Mouse (Mus musculus) intestine, postnatal 0 days (tissue): ENCODE data around the gene Adam33. TPM values are rescaled to one million over a fixed set of nuclear protein-coding genes. Genes with fewer than 3 reads are reported as not detected.
"Not testable (repeated sequence)": the region's sequence is repeated elsewhere in the genome, so short reads cannot be mapped to it uniquely, and the experiment has no call there.

Experiments
- ATAC-seq: fragments of 200-750 bp; cut with Nextera tagmentation; 2 replicates; pipeline ENCODE4 v1.8.0; 2017; ENCODE audit warnings: mild to moderate bottlenecking, moderate TSS enrichment, moderate library complexity
- H3K27ac ChIP-seq: fragments of 300-500 bp; sonication (generic); 2 replicates; pipeline ENCODE4 v1.5.1; 2014; ENCODE audit warnings: mild to moderate bottlenecking, low read depth, low read length, moderate library complexity
- H3K27me3 ChIP-seq: fragments of 300-500 bp; sonication (generic); replicated peaks from 2 replicates; pipeline ENCODE4 v1.6.1; 2014; ENCODE audit warnings: low read length, mixed read lengths; ENCODE audit not compliant: control insufficient read depth, insufficient read depth
- H3K36me3 ChIP-seq: fragments of 300-500 bp; sonication (generic); 2 replicates; pipeline ENCODE4 v1.6.1; 2014; ENCODE audit warnings: mild to moderate bottlenecking, moderate library complexity; ENCODE audit not compliant: control insufficient read depth, insufficient read depth
- H3K4me1 ChIP-seq: fragments of 300-500 bp; sonication (generic); replicated peaks from 2 replicates; pipeline ENCODE4 v1.6.1; 2014; ENCODE audit warnings: antibody characterized with exemption, low read length, mixed read lengths; ENCODE audit not compliant: control insufficient read depth, insufficient read depth
- H3K4me2 ChIP-seq: fragments of 300-500 bp; sonication (generic); replicated peaks from 2 replicates; pipeline ENCODE4 v1.6.1; 2014; ENCODE audit warnings: low read depth, mild to moderate bottlenecking, moderate library complexity
- H3K4me3 ChIP-seq: fragments of 300-500 bp; sonication (generic); 2 replicates; pipeline ENCODE4 v1.5.1; 2014; ENCODE audit warnings: low read depth, low read length
- H3K9ac ChIP-seq: fragments of 300-500 bp; sonication (generic); 2 replicates; pipeline ENCODE4 v1.6.1; 2014; ENCODE audit warnings: mild to moderate bottlenecking, low read depth, low read length
- H3K9me3 ChIP-seq: fragments of 300-500 bp; sonication (generic); 2 replicates; pipeline ENCODE4 v1.6.1; 2016; ENCODE audit warnings: mixed run types; ENCODE audit not compliant: control insufficient read depth
- CTCF ChIP-seq: sonication (generic); IDR thresholded peaks from 2 replicates; pipeline ENCODE4 v1.5.1; 2016; ENCODE audit warnings: low read depth, mild to moderate bottlenecking, control low read depth, antibody characterized with exemption, moderate library complexity
- WGBS: fragments of 180-500 bp; shearing (Covaris S2); extraction: QIAGEN DNeasy Blood & Tissue Kit; methylation state at CpG from one replicate; pipeline ENCODE4 v1.1.7; 2014; 5-methylcytosine and 5-hydroxymethylcytosine counted together
- polyA plus RNA-seq: library from polyadenylated mRNA; unstranded; fragments of >200 nt; fragmentation: Nextera tagmentation; extraction: Ambion mirVana; gene quantifications from 2 replicates; pipeline ENCODE4 v1.2.1, GENCODE M21; 2015

Gene Adam33
- polyA plus RNA-seq: 2.7 and 5.1 TPM in 2 replicates

- Histone ChIP-seq H3K27me3 (peaks cover 9% of the 10 kb centered on the region), H3K9ac (no peak within 1 kb of the TSS), H3K27ac (no peak within 1 kb of the TSS), H3K4me2 (peak within 1 kb of the TSS; percentile 57), H3K36me3 (no peaks in the 10 kb centered on the region), H3K9me3 (no peaks in the 10 kb centered on the region), H3K4me3 (peak within 1 kb of the TSS; percentile 14), H3K4me1 (no peaks in the 10 kb centered on the region)
- no peak for TF ChIP-seq CTCF
- ATAC-seq: no peak
- WGBS: 4% methylated on average over 26 of the region's 27 CpGs
Observed at GRCm38 (mm10) chr2:131063404-131063864, at the start of gene Adam33. Gene Adam33 (minus strand): TSS chr2:131063814.

- Histone ChIP-seq H3K36me3 (no peaks in the 10 kb centered on the region), H3K4me1 (no peaks in the 10 kb centered on the region), H3K9me3 (no peaks in the 10 kb centered on the region), H3K4me2 (no peak overlapping the region), H3K9ac (no peak overlapping the region), H3K27ac (no peak overlapping the region), H3K4me3 (no peak overlapping the region), H3K27me3 (no peaks in the 10 kb centered on the region)
- TF ChIP-seq CTCF: no peak
- 86% methylated on average over 5 of the region's 5 CpGs for WGBS
- no peak for ATAC-seq
Observed at GRCm38 (mm10) chr2:131105989-131106388, 42.4 kb upstream of the Adam33 start.

- ATAC-seq, H3K9ac ChIP-seq, H3K4me3 ChIP-seq, H3K27ac ChIP-seq, H3K4me2 ChIP-seq, H3K9me3 ChIP-seq, H3K36me3 ChIP-seq, H3K4me1 ChIP-seq, H3K27me3 ChIP-seq: not testable (repeated sequence)
- 69% methylated on average over 4 of the region's 4 CpGs for WGBS
Observed at GRCm38 (mm10) chr2:131105061-131105460, 41.4 kb upstream of the Adam33 start.

- 79% methylated on average over 4 of the region's 4 CpGs for WGBS
- H3K36me3 ChIP-seq: no peaks in the 10 kb centered on the region
- H3K9me3 ChIP-seq: no peaks in the 10 kb centered on the region
- H3K27me3 ChIP-seq: no peaks in the 10 kb centered on the region
- no peak overlapping the region for H3K4me3 ChIP-seq
- TF ChIP-seq CTCF: no peak
- no peak overlapping the region for H3K4me2 ChIP-seq
- H3K27ac ChIP-seq: no peak overlapping the region
- no peak overlapping the region for H3K9ac ChIP-seq
- no peaks in the 10 kb centered on the region for H3K4me1 ChIP-seq
- no peak for ATAC-seq
Observed at GRCm38 (mm10) chr2:131104021-131104420, 40.4 kb upstream of the Adam33 start.

GRCm38 (mm10) chr2:131101530-131101929, 37.9 kb upstream of the Adam33 start:
- no peak for TF ChIP-seq CTCF
- Histone ChIP-seq H3K9ac (no peak overlapping the region), H3K27ac (no peak overlapping the region), H3K4me3 (no peak overlapping the region), H3K27me3 (no peaks in the 10 kb centered on the region), H3K4me1 (no peaks in the 10 kb centered on the region), H3K9me3 (no peaks in the 10 kb centered on the region), H3K4me2 (no peak overlapping the region), H3K36me3 (no peaks in the 10 kb centered on the region)
- WGBS: 79% methylated on average over 3 of the region's 3 CpGs
- ATAC-seq: no peak

- H3K27me3 ChIP-seq: no peaks in the 10 kb centered on the region
- H3K4me3 ChIP-seq: no peak overlapping the region
- H3K36me3 ChIP-seq: no peaks in the 10 kb centered on the region
- H3K4me1 ChIP-seq: no peaks in the 10 kb centered on the region
- H3K27ac ChIP-seq: no peak overlapping the region
- no peak for TF ChIP-seq CTCF
- H3K9ac ChIP-seq: no peak overlapping the region
- no peak for ATAC-seq
- H3K4me2 ChIP-seq: no peak overlapping the region
- WGBS: 81% methylated on average over 4 of the region's 4 CpGs
- no peaks in the 10 kb centered on the region for H3K9me3 ChIP-seq
Observed at GRCm38 (mm10) chr2:131097087-131097486, 33.5 kb upstream of the Adam33 start.
